Mouse (Mus musculus): ENCODE data around the gene Gm49359. TPM values are rescaled to one million over a fixed set of nuclear protein-coding genes. Genes with fewer than 3 reads are reported as not detected.
"Not testable (repeated sequence)": the region's sequence is repeated elsewhere in the genome, so short reads cannot be mapped to it uniquely, and the experiment has no call there.

The Gm49359 gene
- polyA plus RNA-seq (2014; fragmentation: Nextera tagmentation; extraction: Ambion mirVana): 11.3 and 12.4 TPM in 2 replicates

DNA sequence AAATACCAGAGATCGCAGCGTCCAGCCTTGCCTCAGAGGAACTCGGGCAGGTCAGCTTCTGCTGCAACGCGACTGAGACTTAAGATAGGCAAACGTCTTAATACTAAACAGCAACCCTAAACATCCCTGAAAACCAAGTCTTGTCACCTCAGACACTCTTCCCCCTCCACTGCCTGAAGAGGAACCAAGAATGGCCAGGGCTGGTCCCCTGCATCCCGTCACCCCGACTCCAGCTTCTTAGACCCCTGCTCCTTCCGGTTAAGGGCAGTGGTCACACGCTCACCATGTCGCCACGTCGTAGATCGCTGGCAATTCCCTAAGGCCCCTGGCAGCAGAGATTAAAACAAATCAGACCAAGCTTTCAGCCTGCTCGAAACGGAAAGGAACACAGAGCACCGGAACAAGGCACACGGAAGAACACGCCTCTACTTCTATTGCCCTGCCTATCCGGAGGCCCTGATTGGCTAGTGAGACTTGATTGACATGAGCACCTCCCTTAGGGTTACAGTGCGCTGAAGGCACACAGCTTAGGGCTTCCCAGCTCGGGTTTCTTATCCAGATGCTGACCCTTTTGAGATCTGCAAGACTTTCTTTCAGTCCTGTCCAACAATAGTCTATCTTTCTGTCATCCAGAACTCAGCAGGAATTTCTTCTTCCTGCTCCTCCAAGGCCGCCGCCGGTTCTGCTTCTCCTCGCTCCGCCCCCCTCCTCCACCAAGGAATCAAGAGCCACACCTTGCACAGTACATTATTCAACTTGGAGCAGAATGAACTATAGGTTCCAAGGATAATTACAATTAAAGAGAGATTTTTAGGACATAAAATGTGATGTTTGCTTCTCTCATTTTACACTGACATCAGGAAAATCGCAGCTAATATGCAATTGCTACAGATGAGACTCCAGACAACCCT lies at the start of gene Gm49359:
Gm49359 (minus strand) TSS at position 409 of the 911 bp plus-strand sequence.
- WGBS: 2% methylated on average over 28 of the region's 28 CpGs
- H3K4me2 ChIP-seq: peak within 1 kb of the TSS; percentile 47
- DNase-seq (peak; percentile 94), ATAC-seq (ENCODE audit: insufficient read depth) (peak; percentile 100)
- H3K4me3 ChIP-seq (ENCODE audit: low read depth, low read length): peak within 1 kb of the TSS; percentile 55
- H3K9me3 ChIP-seq (ENCODE audit: low read depth, low read length); H3K27me3 ChIP-seq (ENCODE audit: insufficient read depth, low read length); H3K4me1 ChIP-seq (ENCODE audit: insufficient read depth); H3K36me3 ChIP-seq (ENCODE audit: insufficient read depth): not testable (repeated sequence)
- peak within 1 kb of the TSS; percentile 73 for H3K9ac ChIP-seq
- H3K27ac ChIP-seq (ENCODE audit: low read depth): peak within 1 kb of the TSS; percentile 46; the same call in 1 of the 2 replicates

DNA sequence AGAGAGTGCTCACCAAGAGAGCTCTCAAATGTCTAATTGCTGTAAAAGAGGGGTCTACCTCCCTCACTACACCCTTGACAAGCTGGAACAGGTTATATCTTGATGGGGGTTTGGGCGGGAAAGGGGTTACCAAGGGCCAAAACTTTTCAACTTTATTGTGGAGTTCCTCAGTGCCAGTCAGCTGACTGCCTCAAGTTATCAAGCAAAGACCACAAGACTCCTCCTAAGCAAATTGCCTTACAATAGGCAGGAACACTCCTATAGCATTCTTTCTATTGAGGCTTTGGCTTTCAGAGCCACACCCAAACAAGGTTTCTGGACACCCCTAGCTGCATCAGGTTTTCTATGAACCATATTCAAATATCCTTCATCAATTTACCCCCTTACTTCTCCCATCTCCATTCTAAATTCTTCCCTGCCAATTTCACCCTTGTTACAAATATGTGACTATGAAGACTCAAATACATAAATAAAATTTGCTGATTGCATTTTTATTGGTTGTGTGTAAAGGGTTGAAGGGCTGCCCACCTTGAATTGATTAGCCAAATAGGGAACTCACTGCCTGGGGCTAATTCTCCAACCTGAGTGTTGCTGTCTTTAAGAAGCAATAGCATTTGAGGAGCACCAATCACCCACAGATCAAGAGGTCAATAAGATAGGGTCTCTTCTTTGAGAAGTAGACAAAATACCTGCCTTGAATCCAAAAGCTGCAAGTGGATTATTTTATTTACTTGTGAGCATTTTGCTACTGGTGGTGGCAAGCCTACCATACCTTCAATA lies 44.2 kb upstream of the Gm49359 start:
- not testable (repeated sequence) for H3K4me2 ChIP-seq; H3K36me3 ChIP-seq (ENCODE audit: insufficient read depth); DNase-seq; H3K9me3 ChIP-seq (ENCODE audit: low read depth, low read length); H3K4me1 ChIP-seq (ENCODE audit: insufficient read depth); H3K4me3 ChIP-seq (ENCODE audit: low read depth, low read length); H3K27ac ChIP-seq (ENCODE audit: low read depth); H3K9ac ChIP-seq; H3K27me3 ChIP-seq (ENCODE audit: insufficient read depth, low read length); ATAC-seq (ENCODE audit: insufficient read depth)
- WGBS: 88% methylated on average over 1 of the region's 1 CpGs

- H3K9me3 ChIP-seq (ENCODE audit: low read depth, low read length); H3K4me3 ChIP-seq (ENCODE audit: low read depth, low read length); H3K9ac ChIP-seq; H3K27ac ChIP-seq (ENCODE audit: low read depth); DNase-seq; H3K4me1 ChIP-seq (ENCODE audit: insufficient read depth); H3K36me3 ChIP-seq (ENCODE audit: insufficient read depth); ATAC-seq (ENCODE audit: insufficient read depth); H3K4me2 ChIP-seq; H3K27me3 ChIP-seq (ENCODE audit: insufficient read depth, low read length): not testable (repeated sequence)
- WGBS: 91% methylated on average over 8 of the region's 8 CpGs
These were observed 6.0 kb upstream of the Gm49359 start for GRCm38 (mm10) chr13:62472661-62473060.

DNA sequence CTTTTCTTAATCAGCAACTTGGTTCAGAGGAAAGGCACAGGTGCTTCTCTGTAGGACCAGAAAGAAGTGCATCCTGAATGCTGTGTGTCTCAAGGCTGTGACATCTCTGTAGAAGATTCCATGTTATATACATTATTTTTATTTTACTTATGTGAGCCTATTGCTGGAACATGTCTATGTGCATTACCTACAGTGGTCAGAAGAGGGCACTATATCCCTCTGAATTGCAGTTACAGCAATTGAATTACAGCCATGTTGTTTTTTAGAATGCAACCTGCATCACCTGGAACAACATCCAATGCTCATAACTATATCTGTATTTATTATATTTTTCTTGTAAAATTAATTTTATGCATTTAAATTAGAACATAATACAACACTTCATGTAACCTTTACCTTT lies 3.3 kb upstream of the Gm49359 start:
- H3K9ac ChIP-seq; H3K4me2 ChIP-seq; H3K9me3 ChIP-seq (ENCODE audit: low read depth, low read length); H3K27ac ChIP-seq (ENCODE audit: low read depth); H3K4me3 ChIP-seq (ENCODE audit: low read depth, low read length); H3K36me3 ChIP-seq (ENCODE audit: insufficient read depth); H3K27me3 ChIP-seq (ENCODE audit: insufficient read depth, low read length); H3K4me1 ChIP-seq (ENCODE audit: insufficient read depth); ATAC-seq (ENCODE audit: insufficient read depth): not testable (repeated sequence)
- peak; percentile 54 for TF ChIP-seq CTCF (IDR thresholded peaks at IDR 0.05; ENCODE audit: low read depth)
- peak; percentile 76 for DNase-seq

Small RNAs within 50 kb of the gene (microRNA-seq; reads per million reads assigned to microRNA genes)
- not detected for gene Gm22256 (ENCODE audit: borderline number of aligned reads)

Other genes starting within 250 kb of the Gm49359 start
- 6.1 and 8.4 TPM in 2 replicates for gene Gm3604, start 83.7 kb downstream of the Gm49359 start, polyA plus RNA-seq (2014; fragmentation: Nextera tagmentation; extraction: Ambion mirVana)
- not detected in 2 replicates for gene Zfp935, start 91.7 kb upstream of the Gm49359 start, polyA plus RNA-seq (2014; fragmentation: Nextera tagmentation; extraction: Ambion mirVana)
- 23.3 and 24.5 TPM in 2 replicates for gene Zfp934, start 104.4 kb upstream of the Gm49359 start, polyA plus RNA-seq (2014; fragmentation: Nextera tagmentation; extraction: Ambion mirVana)
- gene 6720489N17Rik, start 157.3 kb upstream of the Gm49359 start, polyA plus RNA-seq (2014; fragmentation: Nextera tagmentation; extraction: Ambion mirVana): 15.3 and 16.0 TPM in 2 replicates